Mouse (Mus musculus) midbrain, embryonic 12.5 days (tissue): ENCODE results near the gene Gm49325. TPM values are rescaled to one million over a fixed set of nuclear protein-coding genes. Genes with fewer than 3 reads are reported as not detected.

Experiments used
- ATAC-seq: fragments of 200-750 bp; cut with Nextera tagmentation; 2 replicates; pipeline ENCODE4 v1.8.0; 2017; ENCODE audit warnings: low read depth, moderate TSS enrichment, moderate library complexity; ENCODE audit not compliant: low FRiP score
- H3K27ac ChIP-seq: fragments of 300-500 bp; sonication (generic); replicated peaks from 2 replicates; pipeline ENCODE4 v1.5.1; 2016; ENCODE audit warnings: mild to moderate bottlenecking
- H3K27me3 ChIP-seq: fragments of 300-500 bp; sonication (generic); 2 replicates; pipeline ENCODE4 v1.6.1; 2016; ENCODE audit warnings: mild to moderate bottlenecking
- H3K36me3 ChIP-seq: fragments of 300-500 bp; sonication (generic); 2 replicates; pipeline ENCODE4 v1.6.1; 2016
- H3K4me1 ChIP-seq: fragments of 300-500 bp; sonication (generic); 2 replicates; pipeline ENCODE4 v1.6.1; 2016
- H3K4me2 ChIP-seq: fragments of 300-500 bp; sonication (generic); replicated peaks from 2 replicates; pipeline ENCODE4 v1.6.1; 2016; ENCODE audit warnings: mild to moderate bottlenecking, moderate library complexity
- H3K4me3 ChIP-seq: fragments of 300-500 bp; sonication (generic); 2 replicates; pipeline ENCODE4 v1.5.1; 2016; ENCODE audit warnings: mild to moderate bottlenecking
- H3K9ac ChIP-seq: fragments of 300-500 bp; sonication (generic); replicated peaks from 2 replicates; pipeline ENCODE4 v1.6.1; 2016; ENCODE audit warnings: mild to moderate bottlenecking, moderate library complexity
- H3K9me3 ChIP-seq: fragments of 300-500 bp; sonication (generic); 2 replicates; pipeline ENCODE4 v1.6.1; 2016; ENCODE audit warnings: mild to moderate bottlenecking
- WGBS: fragments of 180-500 bp; shearing (Covaris S2); methylation state at CpG from one replicate; pipeline ENCODE4 v1.1.7; 2016; 5-methylcytosine and 5-hydroxymethylcytosine counted together
- polyA plus RNA-seq: library from polyadenylated mRNA; unstranded; fragments of >200 nt; fragmentation: Nextera tagmentation; extraction: Ambion mirVana; gene quantifications from 2 replicates; pipeline ENCODE4 v1.2.1, GENCODE M21; 2016

Gm49325 gene
- polyA plus RNA-seq, result 7.7 and 19.3 TPM in 2 replicates

DNA sequence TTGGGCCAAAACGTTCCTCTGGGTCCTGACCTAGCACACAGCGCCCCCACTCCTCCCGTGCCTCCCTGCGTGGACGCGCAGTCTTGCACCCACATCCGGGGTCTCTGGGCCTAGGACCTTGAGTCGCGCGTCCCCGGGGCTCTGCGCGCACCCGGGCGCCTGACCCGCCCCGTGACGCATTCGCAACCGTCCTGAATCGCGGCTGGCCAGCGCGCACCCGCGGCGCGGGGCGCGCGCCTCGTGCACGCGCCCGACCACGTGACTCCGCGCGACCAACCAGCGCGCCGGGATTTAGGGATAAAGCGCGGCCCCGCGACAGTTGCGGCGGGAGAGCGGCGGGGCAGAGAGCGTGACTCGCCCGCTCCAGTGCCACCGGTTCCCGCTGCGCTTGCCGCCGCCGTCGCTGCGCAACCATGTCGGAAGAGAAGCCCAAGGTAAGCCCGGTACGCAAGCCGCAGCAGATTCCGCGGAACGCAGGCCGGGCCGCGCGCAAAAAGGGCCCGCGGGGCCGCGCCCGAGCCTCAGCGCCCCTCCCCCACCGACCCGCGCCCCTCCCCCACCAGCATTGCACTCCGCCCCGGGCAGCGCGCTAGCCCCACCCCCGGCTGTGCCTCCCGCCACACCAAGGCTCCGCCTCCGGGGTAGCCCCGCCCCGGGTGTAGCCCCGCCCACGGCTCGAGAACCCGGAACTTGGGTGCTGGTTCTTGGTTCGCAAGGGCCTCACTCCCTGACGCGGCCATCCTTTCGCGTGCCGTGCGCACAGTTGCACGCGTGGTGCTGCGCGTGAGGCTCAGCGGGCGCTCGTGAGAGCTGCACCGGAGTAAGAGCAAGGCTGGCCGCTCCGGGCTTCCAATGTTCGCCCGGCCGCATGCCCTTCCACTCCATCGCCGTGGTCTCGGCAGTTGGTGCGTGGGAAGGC is at the start of gene Gm49325, which contains the start of gene Sumo3:
Gm49325 (plus strand) TSS at position 290 of the 919 bp plus-strand sequence.
Sumo3 (plus strand) TSS at position 190 of the 919 bp plus-strand sequence.
- peak within 1 kb of the TSS; percentile 80 for H3K9ac ChIP-seq
- peaks cover 20% of the 10 kb centered on the region for H3K36me3 ChIP-seq
- no peaks in the 10 kb centered on the region for H3K27me3 ChIP-seq
- WGBS, result 1% methylated on average over 104 of the region's 119 CpGs
- H3K27ac ChIP-seq, result peak within 1 kb of the TSS; percentile 94
- peak within 1 kb of the TSS; percentile 85 for H3K4me2 ChIP-seq
- peaks cover 4% of the 10 kb centered on the region; the same call in 1 of the 2 replicates for H3K9me3 ChIP-seq
- H3K4me1 ChIP-seq, result peaks cover 22% of the 10 kb centered on the region
- peak within 1 kb of the TSS; percentile 80 for H3K4me3 ChIP-seq
- ATAC-seq, result peak; percentile 84

DNA sequence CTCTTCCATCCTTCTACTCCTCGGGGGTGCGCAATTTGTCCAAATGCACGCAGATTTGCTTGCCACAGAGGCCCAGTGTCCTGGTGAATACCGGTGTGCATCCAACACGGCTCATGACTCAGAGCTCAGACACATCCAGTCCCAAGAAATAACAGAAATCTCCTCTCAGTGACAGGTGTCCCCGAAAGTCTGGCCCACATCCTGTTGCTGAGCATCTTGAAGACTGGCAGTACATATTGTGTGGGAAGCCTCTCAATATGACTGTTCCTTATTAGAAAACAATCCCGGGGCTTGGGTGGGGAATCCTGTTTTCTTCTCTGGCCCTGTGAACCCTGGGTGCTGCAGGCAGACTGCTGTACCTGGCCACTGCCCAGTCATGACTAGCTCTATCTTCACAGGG is 49.4 kb upstream of the Gm49325 start:
- Histone ChIP-seq H3K9ac (no peak overlapping the region), H3K9me3 (no peaks in the 10 kb centered on the region), H3K27me3 (no peaks in the 10 kb centered on the region), H3K27ac (no peak overlapping the region), H3K36me3 (no peaks in the 10 kb centered on the region), H3K4me3 (no peak overlapping the region), H3K4me2 (no peak overlapping the region), H3K4me1 (no peaks in the 10 kb centered on the region)
- no peak for ATAC-seq
- 91% methylated on average over 7 of the region's 7 CpGs for WGBS

DNA sequence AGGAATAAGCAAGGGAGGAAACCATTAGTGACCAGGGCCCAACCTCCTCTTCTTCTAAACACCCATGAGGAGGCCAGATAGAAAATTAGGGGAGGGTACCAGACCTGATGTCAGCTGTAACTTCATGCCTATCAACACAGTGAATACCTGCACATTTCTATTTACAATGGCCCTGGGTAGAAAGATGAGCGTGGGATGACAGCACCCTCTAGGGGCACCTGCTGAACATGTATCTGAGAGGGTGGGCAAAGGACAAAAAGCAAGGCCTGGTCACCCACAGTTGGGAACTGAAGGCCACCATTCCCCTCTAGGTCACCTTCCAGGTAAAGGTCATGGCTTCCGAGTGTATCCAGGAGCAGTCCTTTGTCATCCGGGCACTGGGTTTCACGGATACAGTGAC is 48.4 kb upstream of the Gm49325 start:
- Histone ChIP-seq H3K4me1 (no peaks in the 10 kb centered on the region), H3K4me3 (no peak overlapping the region), H3K9me3 (no peaks in the 10 kb centered on the region), H3K4me2 (no peak overlapping the region), H3K9ac (no peak overlapping the region), H3K27ac (no peak overlapping the region), H3K36me3 (no peaks in the 10 kb centered on the region), H3K27me3 (no peaks in the 10 kb centered on the region)
- ATAC-seq, result no peak
- 90% methylated on average over 4 of the region's 4 CpGs for WGBS

DNA sequence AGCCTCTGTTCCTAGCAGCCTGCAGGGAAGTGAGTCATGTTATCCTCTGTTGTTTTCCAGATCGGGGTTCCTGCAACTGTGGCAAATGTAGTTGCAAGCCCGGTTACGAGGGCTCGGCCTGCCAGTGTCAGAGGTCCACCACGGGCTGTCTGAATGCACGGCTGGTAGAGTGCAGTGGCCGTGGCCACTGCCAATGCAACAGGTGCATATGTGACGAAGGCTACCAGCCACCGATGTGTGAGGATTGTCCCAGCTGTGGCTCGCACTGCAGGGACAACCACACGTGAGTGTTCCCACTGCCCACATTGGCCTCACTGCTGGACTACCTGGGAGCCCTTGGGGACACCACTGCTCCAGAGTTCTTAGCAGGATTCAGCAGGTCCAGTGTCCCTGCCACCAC is 45.9 kb upstream of the Gm49325 start:
- H3K4me3 ChIP-seq, result no peak overlapping the region
- no peaks in the 10 kb centered on the region for H3K4me1 ChIP-seq
- ATAC-seq, result no peak
- no peaks in the 10 kb centered on the region for H3K9me3 ChIP-seq
- no peak overlapping the region for H3K27ac ChIP-seq
- H3K4me2 ChIP-seq, result no peak overlapping the region
- H3K36me3 ChIP-seq, result no peaks in the 10 kb centered on the region
- 88% methylated on average over 11 of the region's 11 CpGs for WGBS
- no peaks in the 10 kb centered on the region for H3K27me3 ChIP-seq
- H3K9ac ChIP-seq, result no peak overlapping the region

DNA sequence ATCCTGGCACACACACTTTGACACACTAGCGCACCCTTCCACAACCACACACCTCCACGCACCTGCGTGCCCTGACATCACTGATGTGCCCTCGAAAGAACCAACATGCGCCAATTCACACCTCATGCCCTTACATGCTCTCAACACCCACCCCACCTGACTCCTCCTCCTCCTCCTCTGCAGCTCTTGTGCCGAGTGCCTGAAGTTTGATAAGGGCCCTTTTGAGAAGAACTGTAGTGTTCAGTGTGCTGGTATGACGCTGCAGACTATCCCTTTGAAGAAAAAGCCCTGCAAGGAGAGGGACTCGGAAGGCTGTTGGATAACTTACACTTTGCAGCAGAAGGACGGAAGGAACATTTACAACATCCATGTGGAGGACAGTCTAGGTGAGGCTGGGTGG is 45.2 kb upstream of the Gm49325 start:
- no peak overlapping the region for H3K27ac ChIP-seq
- H3K4me1 ChIP-seq, result no peaks in the 10 kb centered on the region
- H3K9ac ChIP-seq, result no peak overlapping the region
- no peak overlapping the region for H3K4me3 ChIP-seq
- no peaks in the 10 kb centered on the region for H3K27me3 ChIP-seq
- H3K36me3 ChIP-seq, result no peaks in the 10 kb centered on the region
- H3K4me2 ChIP-seq, result no peak overlapping the region
- WGBS, result 93% methylated on average over 9 of the region's 9 CpGs
- no peaks in the 10 kb centered on the region for H3K9me3 ChIP-seq
- no peak for ATAC-seq

DNA sequence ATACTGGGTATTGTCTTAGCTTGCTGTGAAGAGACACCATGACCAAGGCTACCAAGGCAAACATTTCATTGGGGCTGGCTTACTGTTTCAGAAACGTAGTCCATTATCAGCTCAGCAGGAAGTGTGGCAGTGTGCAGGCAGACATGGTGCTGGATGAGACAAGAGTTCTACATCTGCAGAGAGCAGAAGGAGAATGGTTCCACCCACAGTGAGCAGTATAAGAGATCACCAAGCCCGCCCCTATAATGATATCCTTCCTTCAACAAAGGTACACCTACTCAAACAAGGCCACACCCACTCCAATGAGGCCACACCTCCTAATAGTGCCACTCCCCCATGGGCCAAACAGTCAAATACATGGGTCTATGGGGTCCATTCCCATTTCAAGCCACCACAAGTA is 44.5 kb upstream of the Gm49325 start:
- Histone ChIP-seq H3K4me1 (no peaks in the 10 kb centered on the region), H3K9ac (no peak overlapping the region), H3K9me3 (no peaks in the 10 kb centered on the region), H3K4me2 (no peak overlapping the region), H3K36me3 (no peaks in the 10 kb centered on the region), H3K4me3 (no peak overlapping the region), H3K27ac (no peak overlapping the region), H3K27me3 (no peaks in the 10 kb centered on the region)
- WGBS, result 77% methylated on average over 2 of the region's 2 CpGs
- ATAC-seq, result no peak

DNA sequence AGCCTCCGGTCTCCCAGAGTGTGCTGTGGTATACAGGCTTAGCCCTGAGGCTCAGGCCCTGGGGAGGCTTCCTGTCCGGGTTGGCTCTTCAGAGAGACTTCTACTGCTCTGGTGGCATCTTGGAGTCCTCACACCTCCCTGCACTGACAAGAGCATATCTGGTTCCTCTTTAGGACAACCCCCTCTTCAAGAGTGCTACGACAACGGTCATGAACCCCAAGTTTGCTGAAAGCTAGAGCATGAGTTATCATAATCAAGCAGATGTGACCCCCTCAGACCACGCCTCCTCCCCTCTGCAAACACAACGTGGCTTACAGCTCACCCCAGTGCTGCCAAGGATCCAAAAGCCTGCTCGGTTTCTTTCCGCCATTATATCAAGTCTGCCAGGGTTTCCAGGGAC is 41.0 kb upstream of the Gm49325 start:
- no peaks in the 10 kb centered on the region for H3K4me1 ChIP-seq
- H3K27me3 ChIP-seq, result no peaks in the 10 kb centered on the region
- H3K9me3 ChIP-seq, result no peaks in the 10 kb centered on the region
- no peak for ATAC-seq
- no peak overlapping the region for H3K4me2 ChIP-seq
- H3K9ac ChIP-seq, result no peak overlapping the region
- no peaks in the 10 kb centered on the region for H3K36me3 ChIP-seq
- H3K4me3 ChIP-seq, result no peak overlapping the region
- WGBS, result 86% methylated on average over 8 of the region's 8 CpGs
- no peak overlapping the region for H3K27ac ChIP-seq

DNA sequence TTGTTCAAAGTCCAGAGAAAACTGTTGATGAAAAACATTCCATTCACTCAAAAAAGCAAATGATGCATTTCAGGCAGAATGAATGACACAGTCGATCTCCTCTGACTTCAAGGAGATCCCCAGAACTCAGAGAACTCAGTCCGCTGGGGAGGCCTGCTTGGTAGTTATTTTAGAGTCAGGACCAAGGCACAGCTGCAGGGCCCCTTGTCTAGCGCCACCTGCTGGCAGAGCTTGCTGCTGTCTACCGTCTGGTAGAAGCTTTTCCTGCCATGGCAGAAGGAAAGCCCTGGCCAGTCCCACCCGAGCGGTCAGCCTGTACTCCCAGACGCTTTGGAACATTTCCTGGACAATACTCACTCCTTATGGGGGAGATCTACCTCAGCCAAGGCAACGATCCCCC is 39.3 kb upstream of the Gm49325 start:
- ATAC-seq, result no peak
- H3K27me3 ChIP-seq, result no peaks in the 10 kb centered on the region
- H3K4me2 ChIP-seq, result no peak overlapping the region
- H3K9me3 ChIP-seq, result no peaks in the 10 kb centered on the region
- H3K4me1 ChIP-seq, result no peaks in the 10 kb centered on the region
- 38% methylated on average over 8 of the region's 8 CpGs for WGBS
- no peak overlapping the region for H3K4me3 ChIP-seq
- H3K36me3 ChIP-seq, result no peaks in the 10 kb centered on the region
- no peak overlapping the region for H3K9ac ChIP-seq
- no peak overlapping the region for H3K27ac ChIP-seq

DNA sequence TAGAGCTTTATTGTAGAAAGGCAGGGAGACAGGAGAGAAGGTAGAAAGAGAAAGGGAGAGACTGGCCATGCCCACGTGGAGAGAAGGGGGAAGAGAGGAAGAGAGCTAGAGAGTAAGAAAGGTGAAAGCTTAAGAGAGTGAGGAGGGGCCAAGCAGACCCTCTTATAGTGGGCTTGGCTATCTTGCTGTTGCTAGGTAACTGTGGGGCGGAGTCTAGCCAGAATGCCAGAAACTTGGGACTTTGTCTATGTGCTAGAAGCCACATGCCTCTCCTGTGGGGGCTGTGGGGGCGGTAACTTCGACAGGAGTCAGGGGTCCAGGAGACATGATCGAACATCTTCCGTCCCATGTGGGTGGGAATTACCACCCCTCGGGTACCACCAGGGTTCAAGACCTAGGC is 36.5 kb upstream of the Gm49325 start:
- Histone ChIP-seq H3K9me3 (no peaks in the 10 kb centered on the region), H3K4me2 (no peak overlapping the region), H3K27ac (no peak overlapping the region), H3K4me3 (no peak overlapping the region), H3K4me1 (no peaks in the 10 kb centered on the region), H3K36me3 (no peaks in the 10 kb centered on the region), H3K27me3 (no peaks in the 10 kb centered on the region), H3K9ac (no peak overlapping the region)
- WGBS, result 45% methylated on average over 7 of the region's 7 CpGs
- no peak for ATAC-seq

DNA sequence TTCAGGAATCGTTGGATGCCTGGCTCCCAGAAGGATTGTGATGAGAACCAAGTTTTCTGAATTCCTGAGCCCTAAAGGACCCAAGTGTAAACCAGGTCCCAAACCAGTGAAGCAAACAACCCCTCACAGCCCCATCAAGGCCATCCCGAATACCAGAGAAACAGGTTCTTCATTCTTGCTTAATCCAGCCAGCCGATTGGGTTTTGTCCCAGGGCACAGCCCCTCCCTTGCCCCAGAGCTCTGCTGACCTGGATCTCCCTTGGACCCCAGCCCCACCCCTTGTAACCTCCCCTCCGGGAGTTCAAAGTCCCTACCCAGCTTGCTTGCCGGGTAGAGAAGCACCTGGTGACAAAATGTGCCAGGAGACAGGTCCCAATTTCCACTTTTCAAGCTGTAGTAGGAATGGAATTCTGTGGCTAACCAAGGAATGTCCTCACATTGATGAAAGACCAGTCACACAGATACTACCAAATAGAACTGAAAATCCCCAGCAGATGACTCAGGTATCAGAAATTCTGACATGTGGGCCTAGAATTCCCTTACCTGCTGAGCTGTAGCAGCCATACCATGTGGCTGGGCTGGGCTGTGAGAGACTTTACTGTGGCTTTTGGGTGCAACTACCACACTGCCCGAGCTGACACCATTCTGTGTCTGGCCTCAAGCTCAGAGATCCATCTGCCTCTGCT is 35.9 kb upstream of the Gm49325 start:
- no peak overlapping the region for H3K4me2 ChIP-seq
- H3K9ac ChIP-seq, result no peak overlapping the region
- no peaks in the 10 kb centered on the region for H3K4me1 ChIP-seq
- no peaks in the 10 kb centered on the region for H3K9me3 ChIP-seq
- 52% methylated on average over 6 of the region's 6 CpGs for WGBS
- H3K4me3 ChIP-seq, result no peak overlapping the region
- no peaks in the 10 kb centered on the region for H3K36me3 ChIP-seq
- no peaks in the 10 kb centered on the region for H3K27me3 ChIP-seq
- no peak for ATAC-seq
- H3K27ac ChIP-seq, result no peak overlapping the region

DNA sequence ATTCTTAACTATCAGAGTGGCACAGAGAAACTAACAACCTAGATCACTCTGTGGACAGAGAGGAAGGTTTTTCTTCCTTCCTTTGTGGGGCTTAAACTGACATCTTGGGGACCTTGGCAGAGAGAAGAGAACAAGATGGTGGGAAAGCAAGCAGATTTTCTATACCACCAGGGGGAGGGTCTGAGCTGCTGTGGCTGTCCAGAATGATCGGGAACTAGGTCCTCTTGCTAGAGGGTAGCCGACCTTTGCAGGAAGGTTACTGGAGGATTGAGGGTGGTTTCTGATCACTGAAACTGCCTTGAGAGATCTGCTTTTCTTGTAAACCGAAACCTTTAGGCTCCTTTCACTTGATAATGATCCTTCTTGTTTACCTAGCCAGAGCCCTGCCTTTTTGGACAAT is 33.8 kb upstream of the Gm49325 start:
- no peak overlapping the region for H3K9ac ChIP-seq
- 38% methylated on average over 3 of the region's 3 CpGs for WGBS

DNA sequence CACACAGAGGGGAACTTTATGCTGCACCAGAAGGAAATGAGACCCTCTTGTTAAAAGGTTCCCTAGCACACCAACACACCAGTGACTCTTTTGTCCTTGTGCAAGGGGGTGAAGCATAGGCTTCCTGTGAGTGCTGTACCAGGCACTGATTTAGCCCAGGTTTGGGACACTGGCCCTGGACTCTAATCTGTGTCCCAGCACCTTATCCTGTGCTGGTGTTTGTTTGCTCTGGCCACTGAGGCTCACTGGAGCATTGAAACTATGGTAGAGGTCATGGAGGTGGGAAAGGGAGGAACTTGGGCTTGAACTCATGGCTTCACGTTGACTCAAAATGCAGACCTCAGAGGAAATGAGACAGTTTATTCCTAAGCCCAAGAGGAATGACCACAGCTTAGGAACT is 32.8 kb upstream of the Gm49325 start:
- 85% methylated on average over 1 of the region's 1 CpGs for WGBS

More for the DNA sequence above, 33.8 kb upstream of the Gm49325 start:
- no peaks in the 10 kb centered on the region for H3K36me3 ChIP-seq
- no peaks in the 10 kb centered on the region for H3K27me3 ChIP-seq
- no peaks in the 10 kb centered on the region for H3K4me1 ChIP-seq
- no peaks in the 10 kb centered on the region for H3K9me3 ChIP-seq
- H3K4me2 ChIP-seq, result no peak overlapping the region
- H3K27ac ChIP-seq, result no peak overlapping the region
- no peak for ATAC-seq
- no peak overlapping the region for H3K4me3 ChIP-seq

More for the DNA sequence above, 32.8 kb upstream of the Gm49325 start:
- no peak overlapping the region for H3K4me2 ChIP-seq
- no peaks in the 10 kb centered on the region for H3K4me1 ChIP-seq
- no peak overlapping the region for H3K9ac ChIP-seq
- no peak overlapping the region for H3K4me3 ChIP-seq
- H3K27me3 ChIP-seq, result 0 out of 2 replicates have a peak, but pooled peaks cover 4% of the 10 kb centered on the region
- ATAC-seq, result no peak
- H3K36me3 ChIP-seq, result no peaks in the 10 kb centered on the region
- H3K9me3 ChIP-seq, result no peaks in the 10 kb centered on the region
- H3K27ac ChIP-seq, result no peak overlapping the region
